Mouse (Mus musculus) kidney, adult 2 months (tissue): ENCODE data around the gene Aldh6a1. TPM values are rescaled to one million over a fixed set of nuclear protein-coding genes. Genes with fewer than 3 reads are reported as not detected.

Experiments used
- DNase-seq: peaks from one replicate; pipeline ENCODE4 v3.0.0; 2021
- H3K27ac ChIP-seq: fragments of 200-500 bp; 2 replicates; pipeline ENCODE4 v1.5.1; 2012; ENCODE audit warnings: low read depth, low read length, control low read depth, inconsistent platforms; ENCODE audit not compliant: insufficient read depth
- H3K27me3 ChIP-seq: fragments of 200-500 bp; replicated peaks from 2 replicates; pipeline ENCODE4 v1.6.1; 2012; ENCODE audit warnings: mild to moderate bottlenecking, moderate library complexity, low read length, inconsistent platforms; ENCODE audit not compliant: control insufficient read depth, insufficient read depth
- H3K36me3 ChIP-seq: fragments of 200-500 bp; 2 replicates; pipeline ENCODE4 v1.6.1; 2012; ENCODE audit warnings: mild to moderate bottlenecking, moderate library complexity, low read length, inconsistent platforms; ENCODE audit not compliant: control insufficient read depth, insufficient read depth
- H3K4me1 ChIP-seq: fragments of 200-500 bp; 2 replicates; pipeline ENCODE4 v1.6.1; 2011; ENCODE audit warnings: low read length; ENCODE audit not compliant: control insufficient read depth, insufficient read depth
- H3K4me3 ChIP-seq: fragments of 200-500 bp; 2 replicates; pipeline ENCODE4 v1.5.1; 2011; ENCODE audit warnings: mild to moderate bottlenecking, low read depth, low read length, control low read depth; ENCODE audit not compliant: insufficient read depth
- CTCF ChIP-seq: fragments of 200-500 bp; conservative IDR thresholded peaks from 2 replicates; pipeline ENCODE4 v1.5.1; 2011; ENCODE audit warnings: low read depth, mild to moderate bottlenecking, control low read depth, low read length, moderate library complexity, mixed read lengths; ENCODE audit not compliant: insufficient read depth, insufficient read length
- POLR2A ChIP-seq: fragments of 200-500 bp; IDR thresholded peaks from one replicate; pipeline ENCODE4 v1.6.1; 2011; ENCODE audit warnings: low read depth, low read length, control low read depth
- WGBS: fragments of 180-500 bp; shearing (Covaris S2); methylation state at CpG from one replicate; pipeline ENCODE4 v1.1.7; 2018; 5-methylcytosine and 5-hydroxymethylcytosine counted together
- polyA plus RNA-seq: library from polyadenylated mRNA; depleted of rRNA; stranded (reverse); fragments of >200 nt; gene quantifications from 2 replicates; pipeline ENCODE4 v1.2.3, GENCODE M21; 2012

The Aldh6a1 gene
- polyA plus RNA-seq, 1 experiment, result 297 TPM

- H3K4me1 ChIP-seq, result no peaks in the 10 kb centered on the region
- H3K36me3 ChIP-seq, result no peaks in the 10 kb centered on the region
- TF ChIP-seq CTCF (no peak), POLR2A (peak; percentile 54)
- H3K4me3 ChIP-seq, result peak within 1 kb of the TSS; percentile 83
- H3K27me3 ChIP-seq, result no peaks in the 10 kb centered on the region
- 3% methylated on average over 50 of the region's 50 CpGs for WGBS
- peak; percentile 91 for DNase-seq
- peak within 1 kb of the TSS; percentile 63 for H3K27ac ChIP-seq
These were observed 33.8 kb downstream of the Aldh6a1 start, which contains the start of gene Rnf113a2 for GRCm38 (mm10) chr12:84416834-84417604. Rnf113a2 (plus strand) TSS chr12:84417196.

- Histone ChIP-seq H3K4me1 (no peaks in the 10 kb centered on the region; the same call in 1 of the 2 replicates), H3K27ac (peak within 1 kb of the TSS; percentile 90), H3K4me3 (peak within 1 kb of the TSS; percentile 90), H3K36me3 (no peaks in the 10 kb centered on the region), H3K27me3 (no peaks in the 10 kb centered on the region)
- peak; percentile 94 for DNase-seq
- TF ChIP-seq POLR2A (peak; percentile 16), CTCF (no peak)
- under 1% methylated on average over 56 of the region's 63 CpGs for WGBS
These were observed 41.8 kb downstream of the Aldh6a1 start, which contains the start of the genes Entpd5 and Bbof1 for GRCm38 (mm10) chr12:84408819-84409507. Entpd5 (minus strand) TSS chr12:84409029. Bbof1 (plus strand) TSS chr12:84409071.

- 1% methylated on average over 44 of the region's 52 CpGs for WGBS
- TF ChIP-seq POLR2A (no peak), CTCF (0 out of 2 replicates have a peak, but pooled peaks have one; percentile 6)
- Histone ChIP-seq H3K36me3 (no peaks in the 10 kb centered on the region), H3K27ac (peak overlapping the region; percentile 90), H3K27me3 (no peaks in the 10 kb centered on the region), H3K4me1 (peaks cover under 1% of the 10 kb centered on the region; the same call in 1 of the 2 replicates), H3K4me3 (peak overlapping the region; percentile 90)
- DNase-seq, result peak; percentile 37
These were observed 42.7 kb downstream of the Aldh6a1 start for GRCm38 (mm10) chr12:84407874-84408818.

GRCm38 (mm10) chr12:84407259-84407658 is 43.5 kb downstream of the Aldh6a1 start:
- DNase-seq, result no peak
- no peak overlapping the region for H3K4me3 ChIP-seq
- H3K27ac ChIP-seq, result no peak overlapping the region

GRCm38 (mm10) chr12:84404541-84404940 is 46.3 kb downstream of the Aldh6a1 start:
- Histone ChIP-seq H3K4me1 (peaks cover 13% of the 10 kb centered on the region), H3K4me3 (no peak overlapping the region), H3K27me3 (no peaks in the 10 kb centered on the region), H3K27ac (no peak overlapping the region), H3K36me3 (no peaks in the 10 kb centered on the region)
- 79% methylated on average over 6 of the region's 6 CpGs for WGBS
- no peak for DNase-seq
- no peak for TF ChIP-seq CTCF
- no peak for TF ChIP-seq POLR2A

More at GRCm38 (mm10) chr12:84407259-84407658, 43.5 kb downstream of the Aldh6a1 start:
- no peak for TF ChIP-seq CTCF
- no peak for TF ChIP-seq POLR2A
- H3K36me3 ChIP-seq, result no peaks in the 10 kb centered on the region
- H3K4me1 ChIP-seq, result peaks cover 7% of the 10 kb centered on the region
- 66% methylated on average over 4 of the region's 4 CpGs for WGBS
- no peaks in the 10 kb centered on the region for H3K27me3 ChIP-seq

GRCm38 (mm10) chr12:84402923-84403322 is 47.9 kb downstream of the Aldh6a1 start:
- peak overlapping the region; percentile 59 for H3K27ac ChIP-seq
- no peak for TF ChIP-seq CTCF
- TF ChIP-seq POLR2A, result no peak
- no peak overlapping the region for H3K4me3 ChIP-seq
- no peaks in the 10 kb centered on the region for H3K27me3 ChIP-seq
- H3K36me3 ChIP-seq, result no peaks in the 10 kb centered on the region
- H3K4me1 ChIP-seq, result peaks cover 16% of the 10 kb centered on the region
- DNase-seq, result peak; percentile 70
- 29% methylated on average over 9 of the region's 9 CpGs for WGBS
